Mouse (Mus musculus) erythroid progenitor cell, adult 5-6 weeks (primary cell): Measurements from ENCODE around the gene Kcnn3. TPM values are rescaled to one million over a fixed set of nuclear protein-coding genes. Genes with fewer than 3 reads are reported as not detected.

ENCODE experiments used
- ATAC-seq: replicated peaks from 2 replicates; pipeline ENCODE4 v1.8.0; 2016; ENCODE audit warnings: moderate number of reproducible peaks, mild to moderate bottlenecking, moderate TSS enrichment, inconsistent platforms; ENCODE audit not compliant: poor library complexity, low FRiP score, severe bottlenecking
- total RNA-seq, 2 experiments: library from RNA; stranded (forward) in 1 of 2; stranded (reverse) in 1 of 2; fragments of 150-400 nt in 1 of 2; fragments of 186-747, 209-891 nt in 1 of 2; gene quantifications; 2 replicates each; pipeline versions ENCODE4 v1.2.3 to v1.2.4; 2015 to 2017; ENCODE audit warnings: low replicate concordance in 2 of 2

Kcnn3 gene
- total RNA-seq, 2 experiments from 2014 or later, result not detected

- no peak for ATAC-seq
These were observed 4.5 kb upstream of the Kcnn3 start for GRCm38 (mm10) chr3:89515444-89515843.

- no peak for ATAC-seq
These were observed 3.6 kb upstream of the Kcnn3 start for GRCm38 (mm10) chr3:89516321-89516720.

GRCm38 (mm10) chr3:89520618-89521502 is 896 bp downstream of the Kcnn3 start:
- ATAC-seq, result no peak

- ATAC-seq, result no peak
These were observed 1.5 kb downstream of the Kcnn3 start for GRCm38 (mm10) chr3:89521503-89521854.

- no peak for ATAC-seq
These were observed 2.6 kb downstream of the Kcnn3 start for GRCm38 (mm10) chr3:89522450-89523128.

GRCm38 (mm10) chr3:89526298-89527090 is 6.5 kb downstream of the Kcnn3 start:
- ATAC-seq, result no peak

GRCm38 (mm10) chr3:89529796-89530195 is 9.8 kb downstream of the Kcnn3 start:
- ATAC-seq, result no peak

GRCm38 (mm10) chr3:89534566-89535097 is 14.7 kb downstream of the Kcnn3 start:
- no peak for ATAC-seq

GRCm38 (mm10) chr3:89535147-89535546 is 15.2 kb downstream of the Kcnn3 start:
- ATAC-seq, result no peak

GRCm38 (mm10) chr3:89539036-89539739 is 19.2 kb downstream of the Kcnn3 start:
- no peak for ATAC-seq

GRCm38 (mm10) chr3:89539740-89540370 is 19.9 kb downstream of the Kcnn3 start:
- ATAC-seq, result no peak

GRCm38 (mm10) chr3:89540371-89540743 is 20.4 kb downstream of the Kcnn3 start:
- ATAC-seq, result no peak

GRCm38 (mm10) chr3:89546951-89547350 is 27.0 kb downstream of the Kcnn3 start:
- no peak for ATAC-seq

- ATAC-seq, result no peak
These were observed 28.8 kb downstream of the Kcnn3 start for GRCm38 (mm10) chr3:89548805-89549204.

- no peak for ATAC-seq
These were observed 29.5 kb downstream of the Kcnn3 start for GRCm38 (mm10) chr3:89549488-89549887.

- ATAC-seq, result no peak
These were observed 31.9 kb downstream of the Kcnn3 start for GRCm38 (mm10) chr3:89551880-89552279.

- ATAC-seq, result no peak
These were observed 33.5 kb downstream of the Kcnn3 start for GRCm38 (mm10) chr3:89553432-89553831.

GRCm38 (mm10) chr3:89553946-89554345 is 34.0 kb downstream of the Kcnn3 start:
- ATAC-seq, result no peak

- ATAC-seq, result no peak
These were observed 34.6 kb downstream of the Kcnn3 start for GRCm38 (mm10) chr3:89554587-89554986.
